Mouse (Mus musculus) embryonic facial prominence, embryonic 12.5 days (tissue): ENCODE data around the gene Lipm. TPM values are rescaled to one million over a fixed set of nuclear protein-coding genes. Genes with fewer than 3 reads are reported as not detected.

Experiments
- ATAC-seq: fragments of 200-750 bp; cut with Nextera tagmentation; 2 replicates; pipeline ENCODE4 v1.8.0; 2017; ENCODE audit not compliant: insufficient number of reproducible peaks, insufficient read depth, low FRiP score, low TSS enrichment
- H3K27ac ChIP-seq: fragments of 300-500 bp; sonication (generic); 2 replicates; pipeline ENCODE4 v1.5.1; 2016; ENCODE audit warnings: mild to moderate bottlenecking
- H3K27me3 ChIP-seq: fragments of 300-500 bp; sonication (generic); 2 replicates; pipeline ENCODE4 v1.6.1; 2016; ENCODE audit warnings: mild to moderate bottlenecking, moderate library complexity
- H3K36me3 ChIP-seq: fragments of 300-500 bp; sonication (generic); 2 replicates; pipeline ENCODE4 v1.6.1; 2016; ENCODE audit warnings: mild to moderate bottlenecking
- H3K4me1 ChIP-seq: fragments of 300-500 bp; sonication (generic); 2 replicates; pipeline ENCODE4 v1.6.1; 2016
- H3K4me2 ChIP-seq: fragments of 300-500 bp; sonication (generic); replicated peaks from 2 replicates; pipeline ENCODE4 v1.6.1; 2016; ENCODE audit warnings: mild to moderate bottlenecking, moderate library complexity
- H3K4me3 ChIP-seq: fragments of 300-500 bp; sonication (generic); 2 replicates; pipeline ENCODE4 v1.5.1; 2016; ENCODE audit warnings: mild to moderate bottlenecking
- H3K9ac ChIP-seq: fragments of 300-500 bp; sonication (generic); 2 replicates; pipeline ENCODE4 v1.6.1; 2016; ENCODE audit warnings: mild to moderate bottlenecking, moderate library complexity
- H3K9me3 ChIP-seq: fragments of 300-500 bp; sonication (generic); 2 replicates; pipeline ENCODE4 v1.6.1; 2016; ENCODE audit warnings: mild to moderate bottlenecking, moderate library complexity
- WGBS: fragments of 180-500 bp; shearing (Covaris S2); methylation state at CpG from one replicate; pipeline ENCODE4 v1.1.7; 2016; 5-methylcytosine and 5-hydroxymethylcytosine counted together
- microRNA-seq: library from miRNA; unstranded; fragments of <30 nt; microRNA quantifications from one replicate; pipeline ENCODE4, GENCODE M21; 2017
- polyA plus RNA-seq: library from polyadenylated mRNA; unstranded; fragments of >200 nt; fragmentation: Nextera tagmentation; extraction: Ambion mirVana; gene quantifications from 2 replicates; pipeline ENCODE4 v1.2.1, GENCODE M21; 2016

Gene Lipm
- polyA plus RNA-seq, 1 experiment from 2014 or later: 0.23 TPM

GRCm38 (mm10) chr19:34167896-34168661 is 67.3 kb downstream of the Lipm start:
- Histone ChIP-seq H3K27ac (no peak overlapping the region), H3K4me2 (no peak overlapping the region), H3K9me3 (no peaks in the 10 kb centered on the region), H3K27me3 (no peaks in the 10 kb centered on the region), H3K4me1 (no peaks in the 10 kb centered on the region), H3K4me3 (no peak overlapping the region), H3K9ac (no peak overlapping the region), H3K36me3 (no peaks in the 10 kb centered on the region)
- ATAC-seq: no peak
- 60% methylated on average over 7 of the region's 7 CpGs for WGBS

GRCm38 (mm10) chr19:34169121-34169520 is 68.4 kb downstream of the Lipm start:
- no peak for ATAC-seq
- no peak overlapping the region for H3K4me3 ChIP-seq
- peaks cover 3% of the 10 kb centered on the region; the same call in 1 of the 2 replicates for H3K4me1 ChIP-seq
- no peak overlapping the region for H3K9ac ChIP-seq
- H3K4me2 ChIP-seq: no peak overlapping the region
- H3K9me3 ChIP-seq: no peaks in the 10 kb centered on the region
- no peak overlapping the region for H3K27ac ChIP-seq
- H3K36me3 ChIP-seq: no peaks in the 10 kb centered on the region
- H3K27me3 ChIP-seq: no peaks in the 10 kb centered on the region

- ATAC-seq: no peak
- H3K9me3 ChIP-seq: no peaks in the 10 kb centered on the region
- no peak overlapping the region for H3K27ac ChIP-seq
- H3K4me2 ChIP-seq: no peak overlapping the region
- H3K36me3 ChIP-seq: no peaks in the 10 kb centered on the region
- H3K27me3 ChIP-seq: no peaks in the 10 kb centered on the region
- WGBS: 56% methylated on average over 3 of the region's 3 CpGs
- H3K4me1 ChIP-seq: peaks cover 4% of the 10 kb centered on the region; the same call in 1 of the 2 replicates
- H3K9ac ChIP-seq: no peak overlapping the region
- H3K4me3 ChIP-seq: no peak overlapping the region
Measured at GRCm38 (mm10) chr19:34171167-34171566, 70.4 kb downstream of the Lipm start.

Small RNA genes within 50 kb of the gene (microRNA-seq; reads per million reads assigned to microRNA genes)
- gene Gm23334: not detected

Other genes starting within 250 kb of the Lipm start
- gene Lipf, start 139.7 kb upstream of the Lipm start, polyA plus RNA-seq: not detected in 2 replicates
- gene Lipk, start 92.6 kb upstream of the Lipm start, polyA plus RNA-seq: not detected in 2 replicates
- gene Lipn, start 33.6 kb upstream of the Lipm start, polyA plus RNA-seq: not detected in 2 replicates
- 0.37 and 0.42 TPM in 2 replicates for gene Ankrd22, start 65.1 kb downstream of the Lipm start, polyA plus RNA-seq
- 8.0 and 8.5 TPM in 2 replicates for gene Stambpl1, start 91.3 kb downstream of the Lipm start, polyA plus RNA-seq
- gene Acta2, start 154.7 kb downstream of the Lipm start, polyA plus RNA-seq: 104 and 114 TPM in 2 replicates
- gene Fas, start 189.7 kb downstream of the Lipm start, polyA plus RNA-seq: 2.3 and 3.6 TPM in 2 replicates